Mouse (Mus musculus) gastrocnemius, postnatal 10 days (tissue): ENCODE results near the gene A730071L15Rik. TPM values are rescaled to one million over a fixed set of nuclear protein-coding genes. Genes with fewer than 3 reads are reported as not detected.

ENCODE experiments used
- DNase-seq: peaks from one replicate; pipeline ENCODE4 v3.0.0; 2021; ENCODE audit warnings: mixed read lengths
- total RNA-seq, 2 experiments: library from RNA; stranded (reverse); gene quantifications; 2 replicates each; pipeline ENCODE4 v1.2.3; 2021

The A730071L15Rik gene
- total RNA-seq, 2 experiments from 2014 or later, result not detected

- no peak for DNase-seq
Observed at GRCm38 (mm10) chr11:6184202-6184935, 15.5 kb upstream of the A730071L15Rik start.

DNA sequence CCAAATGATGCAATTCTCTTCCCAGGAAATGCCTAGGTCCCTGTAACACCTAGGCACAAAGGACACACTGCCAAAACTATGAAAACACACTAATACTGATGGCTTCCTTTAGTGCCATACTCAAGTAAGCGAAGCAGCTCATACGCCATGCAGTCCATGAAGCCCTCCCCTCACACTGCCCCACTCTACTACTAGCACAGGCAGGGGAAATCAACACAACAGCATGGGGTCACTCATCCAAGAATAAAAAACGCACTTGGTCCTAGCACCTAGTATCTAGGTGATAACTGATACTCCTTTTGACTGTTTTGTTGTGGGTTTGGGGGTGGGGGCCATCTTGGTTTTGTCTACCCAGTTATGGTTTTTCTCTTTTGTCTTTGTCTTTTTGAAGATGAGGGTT lies 12.4 kb upstream of the A730071L15Rik start:
- DNase-seq, result no peak

DNA sequence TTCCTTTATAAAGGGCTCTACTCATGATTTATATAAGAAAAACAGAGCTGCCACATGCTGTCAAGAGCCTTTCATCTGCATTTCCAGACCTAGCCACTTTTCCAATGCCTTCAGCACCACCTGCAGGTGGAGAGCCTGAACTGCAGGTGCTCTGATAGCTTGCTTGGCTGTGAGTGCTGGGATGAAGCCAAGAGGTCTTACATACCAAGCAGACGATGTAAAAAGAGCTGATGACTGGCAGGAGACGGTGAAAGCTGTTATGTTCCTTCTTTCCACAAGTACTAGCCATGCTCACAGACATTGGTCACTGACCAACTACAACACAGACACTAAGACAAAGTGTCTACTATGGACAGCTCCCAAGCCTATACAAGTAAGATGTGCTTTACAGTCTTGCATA lies 12.0 kb upstream of the A730071L15Rik start:
- DNase-seq, result peak; percentile 90

GRCm38 (mm10) chr11:6196780-6197179 lies 3.0 kb upstream of the A730071L15Rik start:
- no peak for DNase-seq

GRCm38 (mm10) chr11:6198449-6198848 lies 1.4 kb upstream of the A730071L15Rik start:
- DNase-seq, result no peak

DNA sequence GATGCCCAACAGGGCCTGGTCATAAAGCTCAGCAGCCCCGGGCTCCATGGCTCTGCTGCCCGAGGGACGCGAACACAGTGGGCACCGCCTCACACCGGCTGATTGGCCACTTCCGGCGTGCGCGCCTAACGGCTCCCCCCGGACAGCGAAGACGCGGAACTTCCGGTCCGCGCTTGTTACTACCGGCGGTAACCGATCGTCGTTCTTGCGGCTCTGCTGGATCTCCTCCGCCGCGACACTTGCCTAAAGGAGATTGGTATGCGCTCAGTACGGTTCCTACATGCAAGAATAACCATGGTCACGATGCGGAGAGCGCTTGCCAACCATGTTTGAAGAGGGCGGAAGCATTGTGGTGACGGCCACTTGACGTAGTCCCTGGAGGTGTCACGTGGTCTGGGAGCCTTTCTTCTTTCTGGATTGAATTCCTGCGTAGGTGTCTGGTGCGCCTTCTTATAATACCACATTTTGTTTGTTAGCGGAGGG lies 299 bp downstream of the A730071L15Rik start, which contains the start of gene Nudcd3:
Nudcd3 (minus strand) TSS at position 329 of the 483 bp plus-strand sequence.
- peak; percentile 88 for DNase-seq

DNA sequence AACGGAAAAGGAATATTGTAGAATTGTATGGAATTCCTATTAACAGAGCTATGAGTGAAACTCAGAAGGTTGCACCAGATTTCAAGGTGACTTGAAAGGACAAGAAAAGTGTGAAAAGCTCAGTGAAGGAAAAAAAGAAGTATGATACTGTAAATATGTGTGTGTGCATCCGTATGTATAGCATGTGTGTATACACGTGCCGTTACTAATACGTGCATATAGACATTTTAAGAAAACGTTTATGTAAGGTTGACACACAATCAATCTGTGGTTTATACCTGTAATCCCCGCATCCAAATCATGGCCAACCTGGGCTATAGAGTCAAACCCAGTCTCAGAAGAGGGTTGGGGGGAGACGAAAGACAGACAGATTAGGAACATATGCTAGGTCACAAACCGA lies 741 bp downstream of the A730071L15Rik start:
- DNase-seq, result no peak

DNA sequence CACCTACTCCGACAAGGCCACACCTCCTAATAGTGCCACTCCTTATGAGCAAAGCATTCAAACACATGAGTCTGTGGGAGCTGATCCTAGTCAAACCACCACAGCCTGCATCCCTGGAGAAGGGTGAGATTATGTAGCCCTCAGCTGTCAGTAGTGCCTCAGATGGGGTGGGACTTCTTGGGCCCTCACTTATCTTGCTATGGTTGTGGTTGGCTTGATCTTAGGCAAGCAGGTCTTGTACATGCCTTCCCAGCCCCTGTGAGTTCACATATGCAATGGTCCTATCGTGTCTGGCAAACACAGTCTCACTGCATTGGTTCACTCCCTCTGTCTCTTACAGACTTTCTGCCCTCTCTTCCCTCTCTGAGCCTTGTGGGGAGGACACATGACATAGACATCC lies 7.3 kb downstream of the A730071L15Rik start:
- no peak for DNase-seq

GRCm38 (mm10) chr11:6208158-6208557 lies 8.3 kb downstream of the A730071L15Rik start:
- DNase-seq, result no peak

GRCm38 (mm10) chr11:6216834-6217233 lies 17.0 kb downstream of the A730071L15Rik start:
- no peak for DNase-seq

GRCm38 (mm10) chr11:6218189-6218896 lies 18.5 kb downstream of the A730071L15Rik start:
- no peak for DNase-seq

GRCm38 (mm10) chr11:6219967-6220366 lies 20.1 kb downstream of the A730071L15Rik start:
- no peak for DNase-seq

DNA sequence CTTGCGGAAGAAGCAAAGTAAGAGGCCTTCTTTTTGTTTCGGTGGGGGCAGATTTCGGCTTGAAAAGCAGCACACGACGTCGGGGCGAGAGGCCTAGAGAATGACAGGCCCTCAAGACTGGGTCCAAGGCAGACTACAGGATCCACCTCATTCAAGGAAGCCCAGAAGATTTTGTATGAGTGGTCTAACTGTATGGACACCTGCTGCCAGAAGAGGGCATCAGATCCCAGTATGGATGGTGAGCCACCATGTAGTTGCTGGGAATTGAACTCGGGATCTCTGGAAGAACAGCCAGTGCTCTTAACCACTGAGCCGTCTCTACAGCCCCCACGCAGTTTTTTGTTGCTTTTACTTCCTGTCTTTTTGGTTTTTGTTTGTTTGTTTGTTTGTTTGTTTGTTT lies 22.4 kb downstream of the A730071L15Rik start:
- no peak for DNase-seq

GRCm38 (mm10) chr11:6224541-6225229 lies 24.9 kb downstream of the A730071L15Rik start:
- DNase-seq, result no peak

DNA sequence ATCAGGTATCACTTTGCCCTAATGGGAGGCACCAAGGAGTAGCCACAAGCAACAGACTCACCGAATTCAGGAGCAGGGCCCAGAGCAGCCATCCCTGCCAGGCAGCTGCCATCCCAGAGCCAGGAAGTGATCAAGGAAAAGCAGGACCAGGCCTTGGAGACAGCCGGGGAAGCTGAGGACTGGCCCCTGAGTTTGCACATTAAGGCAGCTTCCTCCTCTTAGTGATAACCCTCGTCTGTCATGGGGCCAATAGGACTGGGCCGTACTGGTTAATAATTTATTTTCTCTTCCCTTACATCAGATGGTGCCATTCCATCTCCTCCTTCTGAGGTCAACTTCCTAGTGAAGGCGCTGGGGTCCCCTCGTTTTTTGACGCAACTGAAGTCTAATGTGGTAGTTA lies 30.2 kb downstream of the A730071L15Rik start, which contains the start of gene Npc1l1:
Npc1l1 (minus strand) TSS at position 132 of the 400 bp plus-strand sequence.
- DNase-seq, result no peak

GRCm38 (mm10) chr11:6233025-6233424 lies 33.2 kb downstream of the A730071L15Rik start:
- no peak for DNase-seq

- DNase-seq, result no peak
Observed at GRCm38 (mm10) chr11:6244707-6245106, 44.9 kb downstream of the A730071L15Rik start.

Other genes with a start within 250 kb of the A730071L15Rik start
- not detected for gene Gck, start 249.9 kb upstream of the A730071L15Rik start, total RNA-seq
- gene Ykt6, start 244.3 kb upstream of the A730071L15Rik start, total RNA-seq, result 10 to 100 TPM; 46.7 to 50.4 TPM
- 100 to 1,000 TPM; 188 to 190 TPM for gene Camk2b, start 133.7 kb upstream of the A730071L15Rik start, total RNA-seq
- 10 to 100 TPM; 57.6 to 59.3 TPM for gene Nudcd3, start 386 bp downstream of the A730071L15Rik start, total RNA-seq
- gene Npc1l1, start 30.1 kb downstream of the A730071L15Rik start, total RNA-seq, result under 1 TPM; 0.05 to 0.18 TPM
- gene Ddx56, start 67.7 kb downstream of the A730071L15Rik start, total RNA-seq, result 10 to 100 TPM; 28.6 to 29.5 TPM
- gene Tmed4, start 74.8 kb downstream of the A730071L15Rik start, total RNA-seq, result 10 to 100 TPM; 63.9 to 64.0 TPM
- gene Ogdh, start 91.6 kb downstream of the A730071L15Rik start, total RNA-seq, result 100 to 1,000 TPM; 437 to 480 TPM
- 10 to 100 TPM; 31.8 to 34.3 TPM for gene Zmiz2, start 189.0 kb downstream of the A730071L15Rik start, total RNA-seq
- gene Ppia, start 215.4 kb downstream of the A730071L15Rik start, total RNA-seq, result 100 to 1,000 TPM; 765 to 781 TPM
- 10 to 100 TPM; 66.2 to 67.3 TPM for gene H2afv, start 244.4 kb downstream of the A730071L15Rik start, total RNA-seq